Mouse (Mus musculus): ENCODE results near the gene Gm21885.

DNA sequence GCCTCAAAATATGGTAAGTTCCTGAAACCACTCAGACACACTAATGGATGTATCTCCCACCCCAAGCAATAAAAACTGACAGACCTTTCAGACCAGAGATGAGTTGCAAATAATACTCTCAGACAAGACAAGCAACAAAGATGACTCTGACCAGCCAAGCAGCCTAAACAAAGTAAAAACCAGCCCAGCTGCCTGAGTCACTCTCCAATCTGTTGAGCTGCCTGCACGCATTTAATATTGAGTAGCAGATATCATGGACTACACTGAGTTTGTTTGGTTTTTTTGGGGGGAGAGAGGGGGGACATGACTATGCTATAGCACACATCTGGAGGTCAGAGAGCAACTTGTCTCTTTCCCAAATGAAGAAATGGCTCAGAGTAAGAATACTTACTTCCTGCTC, 33.6 kb downstream of the Gm21885 start:
- TF ChIP-seq EP300 (IDR thresholded peaks at IDR 0.05; ENCODE audit: low read depth) = no peak
- no peak for TF ChIP-seq CTCF (IDR thresholded peaks at IDR 0.05; ENCODE audit: low read depth)
